Mouse (Mus musculus) heart, postnatal 0 days (tissue): ENCODE measurements around the gene Pdzd11. TPM values are rescaled to one million over a fixed set of nuclear protein-coding genes. Genes with fewer than 3 reads are reported as not detected.

Experiments
- ATAC-seq: fragments of 200-750 bp; cut with Nextera tagmentation; 2 replicates; pipeline ENCODE4 v1.8.0; 2017; ENCODE audit warnings: low read depth, moderate number of reproducible peaks, moderate library complexity; ENCODE audit not compliant: insufficient read depth
- DNase-seq: peaks from one replicate; pipeline ENCODE4 v3.0.0-alpha.2; 2016; ENCODE audit warnings: low spot score
- H3K27ac ChIP-seq: fragments of 300-500 bp; sonication (generic); 2 replicates; pipeline ENCODE4 v1.5.1; 2014; ENCODE audit warnings: low read depth, mild to moderate bottlenecking
- H3K27me3 ChIP-seq: fragments of 300-500 bp; sonication (generic); 2 replicates; pipeline ENCODE4 v1.6.1; 2014; ENCODE audit warnings: low read length, mixed read lengths; ENCODE audit not compliant: control insufficient read depth, insufficient read depth
- H3K36me3 ChIP-seq: fragments of 300-500 bp; sonication (generic); replicated peaks from 2 replicates; pipeline ENCODE4 v1.6.1; 2014; ENCODE audit warnings: low read length, mixed read lengths; ENCODE audit not compliant: control insufficient read depth, insufficient read depth
- H3K4me1 ChIP-seq: fragments of 300-500 bp; sonication (generic); 2 replicates; pipeline ENCODE4 v1.6.1; 2014; ENCODE audit warnings: antibody characterized with exemption; ENCODE audit not compliant: control insufficient read depth, insufficient read depth
- H3K4me2 ChIP-seq: fragments of 300-500 bp; sonication (generic); 2 replicates; pipeline ENCODE4 v1.6.1; 2014; ENCODE audit warnings: low read depth, mild to moderate bottlenecking, low read length, moderate library complexity
- H3K4me3 ChIP-seq: fragments of 300-500 bp; sonication (generic); 2 replicates; pipeline ENCODE4 v1.5.1; 2014; ENCODE audit warnings: low read depth, low read length
- H3K9ac ChIP-seq: fragments of 300-500 bp; sonication (generic); replicated peaks from 2 replicates; pipeline ENCODE4 v1.6.1; 2014; ENCODE audit warnings: low read depth, low read length, mixed read lengths
- H3K9me3 ChIP-seq: fragments of 300-500 bp; sonication (generic); replicated peaks from 2 replicates; pipeline ENCODE4 v1.6.1; 2016; ENCODE audit warnings: low read length; ENCODE audit not compliant: control insufficient read depth
- CTCF ChIP-seq: IDR thresholded peaks from 2 replicates; pipeline ENCODE4 v1.5.1; 2016; ENCODE audit warnings: antibody characterized with exemption, control low read depth, low read depth
- EP300 ChIP-seq: IDR thresholded peaks from 2 replicates; pipeline ENCODE4 v1.6.1; 2016; ENCODE audit warnings: antibody characterized with exemption, low read depth
- WGBS: fragments of 180-500 bp; shearing (Covaris S2); extraction: QIAGEN DNeasy Blood & Tissue Kit; methylation state at CpG from one replicate; pipeline ENCODE4 v1.1.7; 2014; 5-methylcytosine and 5-hydroxymethylcytosine counted together
- polyA plus RNA-seq: library from polyadenylated mRNA; unstranded; fragments of >200 nt; fragmentation: Nextera tagmentation; extraction: Ambion mirVana; gene quantifications from 2 replicates; pipeline ENCODE4 v1.2.1, GENCODE M21; 2015
- total RNA-seq: library from RNA; depleted of rRNA; stranded (reverse); fragments of >200 nt; gene quantifications from 2 replicates; pipeline ENCODE4 v1.2.3, GENCODE M21; 2014; ENCODE audit warnings: low replicate concordance

Gene Pdzd11
- total and polyA plus RNA-seq, 2 experiments from 2014 or later, result 43.7 to 75.8 TPM

DNA sequence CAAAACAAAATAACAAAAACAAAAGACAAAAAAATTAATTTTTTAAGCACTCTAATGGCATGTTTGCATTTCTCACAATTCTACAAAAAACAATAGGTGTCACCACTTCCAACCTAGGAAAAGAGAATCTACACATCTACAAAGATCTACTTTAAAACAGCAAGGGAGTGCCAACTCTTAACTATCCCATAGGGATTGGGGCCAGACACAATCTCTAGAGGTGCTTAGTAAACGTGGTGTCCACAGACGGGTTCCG is 894 bp downstream of the Pdzd11 start, which contains the start of gene Kif4:
Gene Kif4, plus strand, starts transcription at position 192 of the 256 bp plus-strand sequence.
- Histone ChIP-seq H3K9ac (peak within 1 kb of the TSS; percentile 67), H3K27ac (peak within 1 kb of the TSS; percentile 70), H3K36me3 (peaks cover 16% of the 10 kb centered on the region), H3K4me3 (peak within 1 kb of the TSS; percentile 70), H3K4me2 (peak within 1 kb of the TSS; percentile 78), H3K27me3 (no peaks in the 10 kb centered on the region), H3K9me3 (no peaks in the 10 kb centered on the region), H3K4me1 (no peaks in the 10 kb centered on the region)
- TF ChIP-seq CTCF (no peak), EP300 (no peak)
- ATAC-seq (no peak), DNase-seq (no peak)
- 22% methylated on average over 3 of the region's 3 CpGs for WGBS

DNA sequence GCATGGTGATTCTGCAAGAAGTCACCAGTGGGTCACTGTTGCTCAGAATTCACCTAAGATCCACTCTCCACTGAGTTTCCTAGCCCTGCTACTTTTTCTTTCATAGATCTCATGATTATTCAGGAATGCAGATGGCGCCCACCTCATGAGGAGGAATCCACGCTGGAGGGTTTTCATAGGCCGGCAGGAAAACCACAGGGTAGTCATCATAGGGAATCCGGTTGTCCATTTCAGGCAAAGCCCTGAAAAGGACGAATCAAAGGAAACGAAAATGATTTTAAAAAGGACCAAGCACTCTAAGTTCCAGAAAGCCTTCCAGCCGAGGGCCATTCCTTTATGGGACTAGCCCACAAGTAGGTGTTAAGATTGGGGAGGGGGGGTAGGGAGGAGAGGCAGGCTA is 1.2 kb downstream of the Pdzd11 start:
- H3K9me3 ChIP-seq, result no peaks in the 10 kb centered on the region
- TF ChIP-seq EP300 (no peak), CTCF (no peak)
- peak overlapping the region; percentile 70 for H3K4me3 ChIP-seq
- no peak overlapping the region for H3K27ac ChIP-seq
- H3K4me1 ChIP-seq, result no peaks in the 10 kb centered on the region
- DNase-seq (peak; percentile 5), ATAC-seq (no peak)
- H3K4me2 ChIP-seq, result peak overlapping the region; percentile 62
- H3K36me3 ChIP-seq, result peaks cover 16% of the 10 kb centered on the region
- 23% methylated on average over 7 of the region's 7 CpGs for WGBS
- no peaks in the 10 kb centered on the region for H3K27me3 ChIP-seq
- peak overlapping the region; percentile 67; the same call in 1 of the 2 replicates for H3K9ac ChIP-seq

DNA sequence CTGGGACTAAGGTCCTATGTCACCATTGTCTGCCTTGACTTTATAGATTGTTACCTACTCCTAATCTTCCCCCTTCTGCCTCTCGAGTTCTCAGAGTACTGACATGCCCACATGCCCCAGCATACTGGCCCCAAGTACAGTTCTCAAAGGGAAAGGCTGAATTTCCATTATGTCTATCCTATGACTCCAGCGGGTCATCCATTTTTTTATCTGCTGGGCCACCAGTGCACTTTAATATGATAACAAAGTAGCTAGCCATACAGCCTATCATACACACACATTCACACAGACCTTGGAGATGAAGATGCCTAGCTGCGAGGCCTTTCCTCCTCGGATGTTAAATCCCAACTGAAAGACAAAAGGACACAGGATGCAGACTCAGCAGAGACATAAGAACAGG is 2.1 kb downstream of the Pdzd11 start:
- no peaks in the 10 kb centered on the region for H3K9me3 ChIP-seq
- no peak overlapping the region for H3K4me2 ChIP-seq
- H3K9ac ChIP-seq, result no peak overlapping the region
- H3K4me1 ChIP-seq, result no peaks in the 10 kb centered on the region
- no peaks in the 10 kb centered on the region for H3K27me3 ChIP-seq
- no peak for ATAC-seq
- no peak overlapping the region for H3K27ac ChIP-seq
- WGBS, result 76% methylated on average over 4 of the region's 4 CpGs
- H3K36me3 ChIP-seq, result peaks cover 16% of the 10 kb centered on the region
- no peak overlapping the region for H3K4me3 ChIP-seq
- TF ChIP-seq EP300 (no peak), CTCF (no peak)
- DNase-seq, result no peak

DNA sequence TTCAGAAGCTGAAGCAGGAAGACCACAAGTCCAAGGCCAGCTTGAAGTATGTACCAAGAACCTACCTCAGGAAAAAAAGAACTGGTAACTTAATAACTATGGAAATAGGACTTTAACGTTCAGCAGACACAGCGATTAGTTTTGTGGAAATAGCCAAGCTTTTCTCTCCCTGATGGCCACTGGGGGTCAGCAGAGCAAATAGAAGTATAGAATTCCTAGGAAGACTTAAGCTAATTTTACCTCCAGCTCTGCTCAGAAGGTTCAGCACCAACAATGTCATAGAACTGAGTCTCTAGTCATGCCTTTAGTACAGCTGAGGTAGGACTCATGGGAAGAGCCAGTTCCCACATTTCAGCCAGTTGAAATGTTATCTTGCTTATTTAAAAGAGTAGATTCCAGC is 5.0 kb downstream of the Pdzd11 start:
- TF ChIP-seq CTCF (peak; percentile 32), EP300 (no peak)
- Histone ChIP-seq H3K9ac (no peak overlapping the region), H3K27ac (no peak overlapping the region), H3K27me3 (no peaks in the 10 kb centered on the region), H3K4me1 (no peaks in the 10 kb centered on the region), H3K4me3 (no peak overlapping the region), H3K36me3 (peaks cover 16% of the 10 kb centered on the region), H3K4me2 (no peak overlapping the region), H3K9me3 (no peaks in the 10 kb centered on the region)
- ATAC-seq, result no peak
- 53% methylated on average over 2 of the region's 2 CpGs for WGBS
- peak; percentile 6 for DNase-seq

DNA sequence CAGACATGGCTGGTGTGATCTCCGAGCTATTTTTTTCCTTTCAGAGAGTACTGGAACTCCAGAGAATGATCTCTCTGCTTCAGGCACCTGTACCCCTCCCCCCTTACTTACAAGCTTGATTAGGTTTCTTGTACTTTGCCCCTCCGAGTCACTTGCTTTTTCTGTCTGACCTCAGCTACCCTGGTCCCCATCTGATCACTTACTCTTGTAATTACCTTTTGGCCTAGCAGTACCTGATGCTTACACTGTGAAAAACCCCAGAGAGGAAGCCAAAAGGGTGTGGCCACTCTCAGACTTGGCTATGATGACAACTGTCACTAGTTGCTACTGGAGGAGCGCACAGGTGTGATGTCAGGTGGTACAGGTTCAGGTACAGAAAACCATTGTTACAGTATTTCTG is 7.9 kb downstream of the Pdzd11 start:
- Histone ChIP-seq H3K27ac (no peak overlapping the region), H3K9ac (no peak overlapping the region), H3K4me1 (no peaks in the 10 kb centered on the region), H3K4me2 (no peak overlapping the region), H3K36me3 (peaks cover 13% of the 10 kb centered on the region), H3K9me3 (no peaks in the 10 kb centered on the region), H3K27me3 (no peaks in the 10 kb centered on the region; the same call in 1 of the 2 replicates), H3K4me3 (no peak overlapping the region)
- TF ChIP-seq EP300 (no peak), CTCF (no peak)
- WGBS, result 54% methylated on average over 3 of the region's 3 CpGs
- DNase-seq (no peak), ATAC-seq (no peak)

DNA sequence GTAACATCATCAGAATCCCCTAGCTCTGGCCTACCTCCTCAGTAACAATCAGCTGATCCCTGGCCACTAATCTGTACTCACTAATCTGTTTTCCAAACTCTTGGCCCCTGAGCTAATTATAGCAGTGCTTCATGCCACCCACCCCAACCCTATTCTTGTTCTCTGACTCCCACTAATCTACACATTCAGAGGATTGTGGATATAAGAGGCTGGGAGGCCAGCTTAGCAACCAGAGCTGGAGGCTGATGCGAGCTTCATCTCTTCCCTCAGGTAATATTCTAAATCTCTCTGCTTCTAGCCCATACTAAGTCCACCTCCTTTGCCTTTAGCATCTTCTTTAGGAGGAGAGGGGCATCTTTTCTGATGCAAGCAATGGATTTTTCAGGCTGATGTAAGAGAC is 21.1 kb downstream of the Pdzd11 start, which contains the start of gene Arr3:
Gene Arr3, plus strand, starts transcription at position 184 of the 400 bp plus-strand sequence.
- Histone ChIP-seq H3K36me3 (no peaks in the 10 kb centered on the region), H3K9me3 (no peaks in the 10 kb centered on the region), H3K27me3 (no peaks in the 10 kb centered on the region), H3K27ac (no peak within 1 kb of the TSS), H3K4me2 (no peak within 1 kb of the TSS), H3K9ac (no peak within 1 kb of the TSS), H3K4me3 (no peak within 1 kb of the TSS), H3K4me1 (no peaks in the 10 kb centered on the region)
- DNase-seq (no peak), ATAC-seq (no peak)
- 35% methylated on average over 1 of the region's 1 CpGs for WGBS
- TF ChIP-seq EP300 (no peak), CTCF (no peak)
